Mouse (Mus musculus) layer of hippocampus, adult 2 months (tissue): ENCODE measurements at regions not wholly inside any gene's neighbourhood (a gene's known extent, or its start where the extent isn't known, plus 50 kb on each side); places are given as distances from the start of the nearest gene placed in this dataset.
"Not testable (repeated sequence)": the region's sequence is repeated elsewhere in the genome, so short reads cannot be mapped to it uniquely, and the experiment has no call there.

ENCODE experiments used
- DNase-seq, 2 experiments: peaks; one replicate each; pipeline ENCODE4 v3.0.0; 2022; ENCODE audit warnings: low spot score in 2 of 2
- H3K27ac ChIP-seq: fragments of 200-600 bp; 2 replicates; pipeline ENCODE4 v1.8.1; 2022
- H3K4me3 ChIP-seq: fragments of 200-600 bp; 2 replicates; pipeline ENCODE4 v1.8.1; 2022; ENCODE audit warnings: mild to moderate bottlenecking
- CTCF ChIP-seq: fragments of 200-600 bp; conservative IDR thresholded peaks from 2 replicates; pipeline ENCODE4 v1.8.1; 2022; ENCODE audit warnings: antibody characterized with exemption, mild to moderate bottlenecking, moderate library complexity

GRCm38 (mm10) chr6:117709212-117709611 is 131.8 kb upstream of the Zfp637 start:
- TF ChIP-seq CTCF, result no peak
- Histone ChIP-seq H3K27ac (no peak overlapping the region), H3K4me3 (no peak overlapping the region)
- no peak for DNase-seq

- Histone ChIP-seq H3K4me3 (no peak overlapping the region), H3K27ac (no peak overlapping the region)
- TF ChIP-seq CTCF, result no peak
- no peak for DNase-seq
Measured at GRCm38 (mm10) chr6:117715056-117715777, 125.8 kb upstream of the Zfp637 start.

- not testable (repeated sequence) for DNase-seq, H3K4me3 ChIP-seq, H3K27ac ChIP-seq
Measured at GRCm38 (mm10) chr6:117716422-117716821, 124.6 kb upstream of the Zfp637 start.

GRCm38 (mm10) chr6:117752338-117752737 is 88.6 kb upstream of the Zfp637 start:
- peak; percentile 54 for TF ChIP-seq CTCF
- not testable (repeated sequence) for H3K27ac ChIP-seq, H3K4me3 ChIP-seq, DNase-seq

DNA sequence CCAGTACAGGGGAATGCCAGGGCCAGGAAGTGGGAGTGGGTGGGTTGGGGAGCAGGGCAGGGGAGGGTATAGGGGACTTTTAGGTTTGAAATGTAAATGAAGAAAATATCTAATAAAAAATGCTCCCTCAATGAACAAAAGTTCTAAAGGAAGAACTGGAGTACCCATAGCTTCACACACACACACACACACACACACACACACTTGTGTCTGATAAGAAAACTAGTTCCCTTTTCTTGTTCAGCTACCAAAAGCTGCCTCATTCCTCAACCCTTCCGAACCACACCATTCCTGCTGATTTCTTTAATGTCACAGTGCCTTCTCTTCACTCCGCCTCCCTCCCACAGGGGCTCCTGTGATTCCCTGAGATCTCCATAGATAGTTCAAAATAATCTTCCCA is 85.3 kb upstream of the Zfp637 start:
- H3K27ac ChIP-seq, DNase-seq, H3K4me3 ChIP-seq: not testable (repeated sequence)

DNA sequence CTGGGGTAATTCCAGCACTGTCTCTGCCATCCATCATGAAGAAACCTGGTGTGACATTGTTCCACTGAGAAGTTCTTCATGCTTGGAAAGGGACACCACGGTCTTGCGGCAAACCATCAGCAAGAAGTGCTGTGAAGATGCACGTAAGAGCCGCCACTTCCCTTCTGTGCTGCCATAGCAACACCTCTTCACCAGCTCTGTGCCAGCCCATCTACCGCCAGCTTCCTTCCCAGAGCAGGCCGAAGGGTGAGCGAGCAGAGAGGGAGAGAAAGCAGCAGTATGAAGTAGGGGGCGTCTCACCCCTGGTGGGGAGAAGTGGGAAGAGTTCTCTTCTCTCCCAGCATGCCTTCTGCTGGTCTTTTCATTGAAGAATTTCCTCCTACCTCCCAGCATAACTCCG is 84.8 kb upstream of the Zfp637 start:
- no peak for DNase-seq
- H3K4me3 ChIP-seq, result no peak overlapping the region
- H3K27ac ChIP-seq, result no peak overlapping the region
- TF ChIP-seq CTCF, result no peak

GRCm38 (mm10) chr6:117758516-117758915 is 82.5 kb upstream of the Zfp637 start:
- peak; percentile 94 for TF ChIP-seq CTCF
- H3K4me3 ChIP-seq, H3K27ac ChIP-seq: not testable (repeated sequence)
- DNase-seq, result peak; percentile 25 to 52

DNA sequence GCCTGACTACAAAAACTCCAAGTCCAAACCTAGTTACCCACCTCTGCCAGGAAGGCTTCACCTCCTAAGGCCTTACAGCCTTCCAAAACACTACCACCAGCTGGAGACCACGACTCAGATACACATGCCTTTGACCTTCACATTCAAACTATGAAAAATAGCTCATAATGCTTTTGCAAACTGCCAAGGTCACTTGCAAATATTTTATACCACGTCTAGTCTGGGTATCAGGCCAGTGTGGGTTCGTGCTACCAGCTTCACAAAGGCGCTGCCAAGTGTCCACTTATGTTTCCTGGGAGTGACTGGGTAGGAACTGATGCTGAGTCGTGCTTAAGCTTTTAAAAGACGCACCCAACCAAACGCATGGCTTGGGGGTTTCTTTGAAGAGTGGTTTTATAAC is 69.5 kb upstream of the Zfp637 start:
- Histone ChIP-seq H3K4me3 (no peak overlapping the region), H3K27ac (no peak overlapping the region)
- no peak for DNase-seq
- no peak for TF ChIP-seq CTCF

DNA sequence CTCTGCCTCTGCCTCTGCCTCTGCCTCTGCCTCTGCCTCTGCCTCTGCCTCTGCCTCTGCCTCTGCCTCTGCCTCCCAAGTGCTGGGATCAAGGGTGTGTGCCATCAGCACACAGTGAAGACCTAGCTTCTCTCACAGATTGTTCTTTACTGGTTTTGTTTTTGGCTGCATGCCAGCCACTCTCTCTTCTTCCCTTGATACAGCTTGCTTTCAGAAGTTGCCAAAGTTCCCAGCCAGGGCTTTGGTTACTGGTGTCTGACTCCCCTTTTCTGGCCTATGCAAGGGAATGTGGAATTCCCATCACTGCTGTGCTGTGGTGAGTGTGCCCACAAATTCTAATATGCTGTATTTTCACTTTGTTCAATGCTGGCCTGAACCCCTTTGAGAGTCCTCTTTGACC is 68.6 kb upstream of the Zfp637 start:
- Histone ChIP-seq H3K27ac (no peak overlapping the region), H3K4me3 (no peak overlapping the region)
- no peak for DNase-seq
- no peak for TF ChIP-seq CTCF

DNA sequence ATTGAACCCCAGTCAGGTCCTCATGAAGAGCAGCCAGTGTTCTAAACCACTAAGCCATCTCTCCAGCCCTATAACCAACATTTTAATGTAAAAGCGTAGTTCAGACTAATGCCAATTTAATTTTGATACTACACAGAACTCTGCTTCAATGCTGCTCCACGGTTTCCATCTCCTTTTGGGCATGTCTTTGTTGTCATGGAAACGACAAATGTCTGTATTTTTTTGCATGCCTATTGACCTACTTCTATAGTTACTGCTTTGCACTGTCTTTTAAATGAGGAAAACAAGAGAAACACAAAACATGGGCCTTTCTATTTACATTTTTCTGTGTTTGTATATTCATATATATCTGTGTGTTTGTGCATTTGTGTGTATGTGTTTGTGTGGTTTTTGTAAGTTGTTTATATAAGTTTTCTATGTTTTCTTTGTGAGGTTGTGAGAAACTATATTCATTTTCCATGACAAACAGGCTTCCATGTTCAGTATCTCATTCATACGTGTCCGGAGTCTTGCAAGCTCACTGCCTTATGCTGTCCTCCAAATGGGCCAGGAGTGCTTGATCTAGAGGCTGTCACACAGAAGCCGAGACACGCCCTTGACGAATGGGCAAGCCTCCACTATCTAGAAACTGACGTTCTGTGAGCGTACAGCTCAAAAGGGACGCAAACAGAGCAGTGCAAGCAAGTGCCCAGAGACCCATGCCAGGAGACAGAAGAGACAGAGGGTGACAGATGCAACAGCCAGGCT is 65.5 kb upstream of the Zfp637 start:
- no peak overlapping the region for H3K27ac ChIP-seq
- TF ChIP-seq CTCF, result no peak
- no peak overlapping the region for H3K4me3 ChIP-seq
- no peak for DNase-seq

DNA sequence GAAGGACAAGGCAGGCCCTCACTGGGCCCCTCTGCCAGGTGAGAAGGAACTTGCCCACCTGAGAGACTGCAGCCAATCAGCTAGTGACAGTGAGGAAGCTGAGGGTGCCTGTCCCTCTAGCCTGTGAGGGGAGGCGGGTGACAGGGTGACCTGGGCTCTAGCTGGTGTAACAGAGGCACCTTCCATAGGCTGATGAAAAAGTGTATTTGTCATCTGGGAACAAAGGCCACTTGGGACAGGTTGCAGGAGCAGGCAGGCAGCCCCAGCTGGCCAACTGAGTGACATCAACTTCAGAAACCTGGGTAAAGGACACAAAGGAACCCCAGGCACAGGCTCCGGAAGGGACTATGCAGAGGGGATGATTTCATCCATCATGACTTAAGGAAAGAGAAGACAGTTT is 63.0 kb upstream of the Zfp637 start:
- no peak overlapping the region for H3K4me3 ChIP-seq
- no peak overlapping the region for H3K27ac ChIP-seq
- DNase-seq, result no peak
- TF ChIP-seq CTCF, result no peak

DNA sequence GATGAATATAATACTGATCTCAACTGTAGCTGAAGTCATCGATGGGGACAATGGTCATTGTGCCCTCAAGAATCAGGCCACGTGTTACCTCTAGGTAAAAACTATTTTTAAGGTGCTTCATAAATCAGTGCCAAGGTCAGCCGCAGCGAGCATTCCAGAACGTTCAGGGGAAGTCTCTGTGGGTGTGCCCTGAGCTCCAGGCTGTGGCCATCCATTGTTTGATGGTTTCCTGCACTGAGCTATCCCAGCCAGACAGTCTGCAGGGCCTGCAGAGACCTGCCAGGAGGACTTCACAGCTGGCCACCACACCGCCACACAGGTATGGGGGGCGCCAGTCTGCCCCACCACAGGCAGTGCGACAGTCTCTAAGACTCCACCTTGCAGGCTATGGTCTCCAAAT is 62.5 kb upstream of the Zfp637 start:
- TF ChIP-seq CTCF, result no peak
- Histone ChIP-seq H3K4me3 (no peak overlapping the region), H3K27ac (no peak overlapping the region)
- DNase-seq, result no peak

- no peak for TF ChIP-seq CTCF
- H3K27ac ChIP-seq, result no peak overlapping the region
- DNase-seq, result no peak
- H3K4me3 ChIP-seq, result no peak overlapping the region
Measured at GRCm38 (mm10) chr6:117779020-117779419, 62.0 kb upstream of the Zfp637 start.
